Mouse (Mus musculus): Measurements from ENCODE around the gene Rab14.

DNA sequence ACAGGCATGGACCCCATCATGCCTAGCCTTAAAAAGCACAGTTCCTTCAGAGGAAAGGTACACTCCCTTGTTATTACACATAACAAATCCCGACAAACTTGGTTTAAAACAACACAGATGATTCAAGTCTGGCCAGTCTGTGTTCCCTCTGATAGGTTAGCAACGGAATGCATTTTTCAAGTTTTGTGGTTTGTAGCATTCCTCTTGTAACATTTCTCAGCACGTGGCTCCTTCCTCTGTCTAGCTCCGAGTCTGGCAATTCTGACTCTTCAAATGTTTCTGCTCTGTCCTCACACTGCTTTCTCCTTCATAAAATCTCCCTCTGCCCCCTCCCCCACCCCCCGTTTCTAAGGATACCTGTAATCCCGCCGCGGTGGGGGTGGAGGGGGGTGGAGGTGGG is 29.3 kb upstream of the Rab14 start:
- no peak for TF ChIP-seq POLR2A (IDR thresholded peaks at IDR 0.05; ENCODE audit: borderline replicate concordance, extremely low read depth, insufficient read depth, insufficient read length, poor library complexity, severe bottlenecking)
- TF ChIP-seq CTCF (IDR thresholded peaks at IDR 0.05; ENCODE audit: borderline replicate concordance, extremely low read depth, insufficient read depth, insufficient read length) = no peak
